Mouse (Mus musculus): Measurements from ENCODE around the gene Rps12. TPM values are rescaled to one million over a fixed set of nuclear protein-coding genes. Genes with fewer than 3 reads are reported as not detected.

The Rps12 gene
- polyA plus RNA-seq, 1 experiment, result 2,344 TPM

GRCm38 (mm10) chr10:23812438-23812759 lies 25.3 kb upstream of the Rps12 start:
- Histone ChIP-seq H3K36me3 (ENCODE audit: control insufficient read depth, insufficient read depth, low read length) (no peaks in the 10 kb centered on the region), H3K4me3 (ENCODE audit: extremely low read depth, insufficient read depth, insufficient read length) (no peak overlapping the region), H3K4me1 (ENCODE audit: control insufficient read depth, insufficient read depth, insufficient read length) (no peaks in the 10 kb centered on the region), H3K27me3 (ENCODE audit: control insufficient read depth, insufficient read depth, low read length) (no peaks in the 10 kb centered on the region), H3K27ac (ENCODE audit: insufficient read depth, low read length) (no peak overlapping the region)
- no peak for TF ChIP-seq CTCF (IDR thresholded peaks at IDR 0.05; ENCODE audit: extremely low read depth, insufficient read depth, insufficient read length, insufficient replicate concordance)
- no peak for TF ChIP-seq POLR2A (IDR thresholded peaks at IDR 0.05; ENCODE audit: low read depth, low read length)
- DNase-seq (ENCODE audit: low read depth in 1 of 2, low spot score in 2 of 2), result no peak

GRCm38 (mm10) chr10:23811635-23812437 lies 24.8 kb upstream of the Rps12 start:
- Histone ChIP-seq H3K27me3 (ENCODE audit: control insufficient read depth, insufficient read depth, low read length) (no peaks in the 10 kb centered on the region), H3K27ac (ENCODE audit: insufficient read depth, low read length) (no peak overlapping the region), H3K36me3 (ENCODE audit: control insufficient read depth, insufficient read depth, low read length) (no peaks in the 10 kb centered on the region), H3K4me1 (ENCODE audit: control insufficient read depth, insufficient read depth, insufficient read length) (no peaks in the 10 kb centered on the region), H3K4me3 (ENCODE audit: extremely low read depth, insufficient read depth, insufficient read length) (no peak overlapping the region)
- 66% methylated on average over 8 of the region's 12 CpGs for WGBS
- DNase-seq (ENCODE audit: low read depth in 1 of 2, low spot score in 2 of 2), result peak; percentile 31 to 55
- TF ChIP-seq CTCF (IDR thresholded peaks at IDR 0.05; ENCODE audit: extremely low read depth, insufficient read depth, insufficient read length, insufficient replicate concordance) (no peak; the same call in 1 of the 2 replicates), POLR2A (IDR thresholded peaks at IDR 0.05; ENCODE audit: low read depth, low read length) (no peak)

GRCm38 (mm10) chr10:23806201-23806600 lies 19.1 kb upstream of the Rps12 start:
- H3K27ac ChIP-seq (ENCODE audit: insufficient read depth, low read length), result no peak overlapping the region
- H3K4me3 ChIP-seq (ENCODE audit: extremely low read depth, insufficient read depth, insufficient read length), result no peak overlapping the region
- TF ChIP-seq POLR2A (IDR thresholded peaks at IDR 0.05; ENCODE audit: low read depth, low read length), result no peak
- no peak for TF ChIP-seq CTCF (IDR thresholded peaks at IDR 0.05; ENCODE audit: extremely low read depth, insufficient read depth, insufficient read length, insufficient replicate concordance)
- DNase-seq (ENCODE audit: low read depth in 1 of 2, low spot score in 2 of 2), result no peak
- H3K36me3 ChIP-seq (ENCODE audit: control insufficient read depth, insufficient read depth, low read length), result no peaks in the 10 kb centered on the region
- H3K4me1 ChIP-seq (ENCODE audit: control insufficient read depth, insufficient read depth, insufficient read length), result no peaks in the 10 kb centered on the region; the same call in 1 of the 2 replicates
- 83% methylated on average over 4 of the region's 4 CpGs for WGBS
- no peaks in the 10 kb centered on the region for H3K27me3 ChIP-seq (ENCODE audit: control insufficient read depth, insufficient read depth, low read length)

GRCm38 (mm10) chr10:23804665-23805064 lies 17.6 kb upstream of the Rps12 start:
- TF ChIP-seq CTCF (IDR thresholded peaks at IDR 0.05; ENCODE audit: extremely low read depth, insufficient read depth, insufficient read length, insufficient replicate concordance) (no peak), POLR2A (IDR thresholded peaks at IDR 0.05; ENCODE audit: low read depth, low read length) (no peak)
- H3K27ac ChIP-seq (ENCODE audit: insufficient read depth, low read length), result no peak overlapping the region
- 91% methylated on average over 3 of the region's 3 CpGs for WGBS

GRCm38 (mm10) chr10:23802911-23803310 lies 15.8 kb upstream of the Rps12 start:
- H3K4me3 ChIP-seq (ENCODE audit: extremely low read depth, insufficient read depth, insufficient read length), result no peak overlapping the region
- no peak for TF ChIP-seq POLR2A (IDR thresholded peaks at IDR 0.05; ENCODE audit: low read depth, low read length)
- no peak for TF ChIP-seq CTCF (IDR thresholded peaks at IDR 0.05; ENCODE audit: extremely low read depth, insufficient read depth, insufficient read length, insufficient replicate concordance)
- H3K27ac ChIP-seq (ENCODE audit: insufficient read depth, low read length), result no peak overlapping the region
- H3K36me3 ChIP-seq (ENCODE audit: control insufficient read depth, insufficient read depth, low read length), result no peaks in the 10 kb centered on the region
- no peak for DNase-seq (ENCODE audit: low read depth in 1 of 2, low spot score in 2 of 2)
- no peaks in the 10 kb centered on the region; the same call in 1 of the 2 replicates for H3K4me1 ChIP-seq (ENCODE audit: control insufficient read depth, insufficient read depth, insufficient read length)
- H3K27me3 ChIP-seq (ENCODE audit: control insufficient read depth, insufficient read depth, low read length), result no peaks in the 10 kb centered on the region
- 10% methylated on average over 3 of the region's 3 CpGs for WGBS

More at GRCm38 (mm10) chr10:23804665-23805064, 17.6 kb upstream of the Rps12 start:
- H3K4me1 ChIP-seq (ENCODE audit: control insufficient read depth, insufficient read depth, insufficient read length), result no peaks in the 10 kb centered on the region; the same call in 1 of the 2 replicates
- H3K4me3 ChIP-seq (ENCODE audit: extremely low read depth, insufficient read depth, insufficient read length), result no peak overlapping the region
- no peaks in the 10 kb centered on the region for H3K36me3 ChIP-seq (ENCODE audit: control insufficient read depth, insufficient read depth, low read length)
- no peak for DNase-seq (ENCODE audit: low read depth in 1 of 2, low spot score in 2 of 2)
- no peaks in the 10 kb centered on the region for H3K27me3 ChIP-seq (ENCODE audit: control insufficient read depth, insufficient read depth, low read length)

- TF ChIP-seq POLR2A (IDR thresholded peaks at IDR 0.05; ENCODE audit: low read depth, low read length), result no peak
- TF ChIP-seq CTCF (IDR thresholded peaks at IDR 0.05; ENCODE audit: extremely low read depth, insufficient read depth, insufficient read length, insufficient replicate concordance), result no peak
- Histone ChIP-seq H3K4me3 (ENCODE audit: extremely low read depth, insufficient read depth, insufficient read length) (no peak overlapping the region), H3K4me1 (ENCODE audit: control insufficient read depth, insufficient read depth, insufficient read length) (0 out of 2 replicates have a peak, but pooled peaks cover 1% of the 10 kb centered on the region), H3K36me3 (ENCODE audit: control insufficient read depth, insufficient read depth, low read length) (no peaks in the 10 kb centered on the region), H3K27me3 (ENCODE audit: control insufficient read depth, insufficient read depth, low read length) (peaks cover 3% of the 10 kb centered on the region; the same call in 1 of the 2 replicates), H3K27ac (ENCODE audit: insufficient read depth, low read length) (no peak overlapping the region)
- 90% methylated on average over 3 of the region's 3 CpGs for WGBS
- DNase-seq (ENCODE audit: low read depth in 1 of 2, low spot score in 2 of 2), result no peak
These were observed 12.9 kb upstream of the Rps12 start for GRCm38 (mm10) chr10:23799933-23800332.

GRCm38 (mm10) chr10:23798142-23798541 lies 11.1 kb upstream of the Rps12 start:
- DNase-seq (ENCODE audit: low read depth in 1 of 2, low spot score in 2 of 2), result no peak
- Histone ChIP-seq H3K4me3 (ENCODE audit: extremely low read depth, insufficient read depth, insufficient read length) (no peak overlapping the region), H3K27ac (ENCODE audit: insufficient read depth, low read length) (no peak overlapping the region), H3K36me3 (ENCODE audit: control insufficient read depth, insufficient read depth, low read length) (no peaks in the 10 kb centered on the region), H3K4me1 (ENCODE audit: control insufficient read depth, insufficient read depth, insufficient read length) (0 out of 2 replicates have a peak, but pooled peaks cover 1% of the 10 kb centered on the region), H3K27me3 (ENCODE audit: control insufficient read depth, insufficient read depth, low read length) (peaks cover 3% of the 10 kb centered on the region; the same call in 1 of the 2 replicates)
- no peak for TF ChIP-seq POLR2A (IDR thresholded peaks at IDR 0.05; ENCODE audit: low read depth, low read length)
- 90% methylated on average over 1 of the region's 1 CpGs for WGBS

Data from spleen, adult 2 months (tissue).